Mouse (Mus musculus): ENCODE data around the gene Sgip1. TPM values are rescaled to one million over a fixed set of nuclear protein-coding genes. Genes with fewer than 3 reads are reported as not detected.

The Sgip1 gene
- polyA plus RNA-seq, 1 experiment from 2014 or later = 3.0 TPM

DNA sequence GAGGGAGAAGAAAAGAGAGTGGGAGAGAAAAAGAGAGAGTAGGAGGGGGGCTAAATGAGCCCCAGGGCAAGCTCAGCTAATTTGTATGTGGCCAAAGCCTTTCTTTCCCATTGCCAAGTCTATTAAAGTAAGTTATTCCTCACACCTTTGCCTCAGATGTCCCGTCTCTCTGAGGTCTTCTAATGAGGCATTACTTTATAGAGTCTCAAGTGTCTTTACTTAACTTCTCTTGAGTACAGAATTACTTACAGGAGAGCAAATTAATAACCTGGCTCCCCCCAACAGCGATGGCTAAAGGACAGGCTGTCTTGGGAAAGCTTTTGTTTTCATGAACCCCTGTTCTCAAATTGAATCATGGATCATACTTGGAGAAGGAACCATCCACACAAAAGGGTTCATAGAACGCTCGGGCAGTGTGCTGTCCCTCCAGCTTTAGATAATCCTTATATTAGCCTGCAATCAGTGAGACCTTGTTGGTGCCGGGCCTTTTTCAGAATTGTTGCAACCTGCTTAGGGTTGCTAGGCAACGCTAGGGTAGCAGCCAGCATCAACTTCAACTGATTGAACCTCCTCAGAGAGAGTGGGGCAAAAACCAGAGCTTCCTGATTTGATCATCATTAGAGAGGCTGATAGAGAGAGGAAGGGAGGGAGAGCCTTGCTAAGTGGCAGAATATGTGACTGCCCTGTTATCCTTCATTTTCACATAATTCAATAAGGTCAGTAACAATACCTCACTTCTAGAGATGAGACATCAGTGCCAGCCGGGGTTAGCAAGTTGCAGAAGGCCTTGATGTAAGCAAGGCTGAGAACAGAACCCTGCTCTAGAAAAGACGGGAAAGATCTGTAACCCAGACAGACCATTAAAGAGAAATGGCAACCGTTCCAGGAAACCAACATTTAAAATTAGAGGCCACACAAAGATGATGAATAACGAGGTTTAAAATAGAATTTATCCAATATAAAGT, 114.1 kb downstream of the Sgip1 start:
- H3K27ac ChIP-seq = no peak overlapping the region
- DNase-seq (ENCODE audit: low spot score) = no peak
- no peaks in the 10 kb centered on the region for H3K36me3 ChIP-seq
- no peak overlapping the region for H3K4me3 ChIP-seq
- H3K4me1 ChIP-seq = no peaks in the 10 kb centered on the region
- H3K27me3 ChIP-seq (ENCODE audit: insufficient read depth, poor library complexity, severe bottlenecking) = no peaks in the 10 kb centered on the region
- no peaks in the 10 kb centered on the region for H3K9me3 ChIP-seq
- 76% methylated on average over 10 of the region's 10 CpGs for WGBS

DNA sequence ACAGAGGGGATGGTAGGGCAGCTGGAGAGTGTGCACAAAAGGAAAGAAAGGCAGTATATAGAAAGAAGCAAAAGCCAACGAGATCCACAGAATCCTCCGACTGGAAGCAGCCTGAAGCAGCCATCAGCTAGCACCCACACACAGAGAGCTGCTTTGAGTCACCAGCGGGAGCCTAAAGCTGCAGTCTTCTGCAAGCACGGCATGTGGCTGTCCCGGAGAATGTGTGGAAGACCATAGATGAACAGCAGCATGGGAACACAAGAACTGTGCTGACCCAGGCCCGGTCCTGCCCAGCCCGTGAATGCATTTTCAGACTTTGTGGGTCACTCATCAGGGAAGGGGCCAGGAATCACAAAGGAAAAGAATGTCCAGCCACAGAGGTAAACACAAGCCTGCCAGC, 115.0 kb downstream of the Sgip1 start:
- no peaks in the 10 kb centered on the region for H3K27me3 ChIP-seq (ENCODE audit: insufficient read depth, poor library complexity, severe bottlenecking)
- H3K4me1 ChIP-seq = no peaks in the 10 kb centered on the region
- no peaks in the 10 kb centered on the region for H3K36me3 ChIP-seq
- H3K4me3 ChIP-seq = no peak overlapping the region
- 59% methylated on average over 7 of the region's 7 CpGs for WGBS
- H3K27ac ChIP-seq = no peak overlapping the region
- DNase-seq (ENCODE audit: low spot score) = no peak
- H3K9me3 ChIP-seq = no peaks in the 10 kb centered on the region

- no peaks in the 10 kb centered on the region for H3K4me1 ChIP-seq
- no peaks in the 10 kb centered on the region for H3K36me3 ChIP-seq
- DNase-seq (ENCODE audit: low spot score) = no peak
- no peak overlapping the region for H3K27ac ChIP-seq
- WGBS = 89% methylated on average over 15 of the region's 15 CpGs
- H3K9me3 ChIP-seq = no peaks in the 10 kb centered on the region
- H3K27me3 ChIP-seq (ENCODE audit: insufficient read depth, poor library complexity, severe bottlenecking) = no peaks in the 10 kb centered on the region
- no peak overlapping the region for H3K4me3 ChIP-seq
Measured at GRCm38 (mm10) chr4:102859259-102860194, 118.4 kb downstream of the Sgip1 start.

DNA sequence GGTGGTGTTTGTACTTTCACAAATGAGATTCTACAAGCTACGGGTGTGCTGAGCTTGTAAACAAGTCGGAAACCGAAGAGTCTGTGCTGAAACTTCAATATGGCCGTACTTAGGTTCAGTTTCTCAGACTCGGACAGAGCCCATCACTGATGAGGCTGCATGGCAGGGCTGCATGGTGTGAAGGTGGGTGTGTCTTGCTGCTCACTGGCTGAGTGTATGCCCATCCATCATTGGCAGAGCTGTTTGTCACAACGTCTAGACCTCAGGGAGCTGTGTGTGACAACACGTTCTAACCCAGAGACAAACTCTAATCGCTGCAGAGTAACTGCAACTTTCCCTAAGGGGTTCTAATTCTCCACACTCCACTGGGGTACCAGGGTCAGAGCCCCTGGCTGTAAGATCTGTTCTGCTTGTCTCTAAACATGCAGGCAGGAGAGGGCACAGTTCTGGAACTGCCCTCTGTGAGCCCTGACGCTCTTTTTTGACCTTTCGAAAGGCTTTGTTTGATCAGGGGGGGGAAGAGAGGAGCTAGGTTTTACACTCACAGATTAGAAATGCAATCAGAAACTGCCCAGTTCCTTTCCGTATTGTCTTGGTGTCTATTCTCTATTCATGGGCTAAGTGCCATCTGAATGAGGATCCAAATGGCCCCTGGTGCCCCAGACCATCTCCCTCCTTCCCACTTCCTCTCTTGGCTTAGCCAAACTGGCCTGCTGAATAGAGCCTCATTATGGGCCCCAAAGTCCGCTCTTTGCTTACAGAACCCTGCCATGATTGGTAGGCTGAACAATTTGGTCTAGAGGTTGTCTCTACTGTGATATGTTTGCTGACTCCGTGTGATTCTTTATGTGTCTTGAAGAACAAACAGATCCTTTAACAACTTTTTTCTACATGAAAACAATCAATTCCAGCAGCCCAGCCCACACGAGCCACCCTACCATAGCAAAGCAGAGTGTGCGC, 121.9 kb downstream of the Sgip1 start:
- H3K9me3 ChIP-seq = no peaks in the 10 kb centered on the region
- H3K4me3 ChIP-seq = no peak overlapping the region
- H3K27me3 ChIP-seq (ENCODE audit: insufficient read depth, poor library complexity, severe bottlenecking) = no peaks in the 10 kb centered on the region
- DNase-seq (ENCODE audit: low spot score) = no peak
- no peaks in the 10 kb centered on the region for H3K4me1 ChIP-seq
- H3K27ac ChIP-seq = no peak overlapping the region
- 80% methylated on average over 15 of the region's 15 CpGs for WGBS
- H3K36me3 ChIP-seq = no peaks in the 10 kb centered on the region

DNA sequence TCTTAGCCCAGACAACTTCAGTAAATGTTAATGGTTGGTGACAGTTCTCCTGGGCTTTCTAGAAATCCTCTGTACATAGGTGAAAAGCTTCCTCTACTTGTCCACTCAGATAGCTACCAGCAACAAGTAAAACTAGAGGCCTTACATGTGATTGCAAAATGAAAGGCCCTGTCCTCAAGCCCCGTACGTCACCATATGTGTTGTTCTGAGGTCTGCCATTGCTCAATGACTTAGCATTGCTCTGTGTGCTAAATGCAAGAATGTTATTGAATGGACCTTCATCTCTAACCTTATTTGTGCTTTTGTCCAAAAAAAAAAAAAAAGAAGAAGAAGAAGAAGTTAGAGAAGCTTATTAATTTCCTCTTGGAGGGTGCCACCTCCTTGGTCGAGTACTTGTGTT, 125.4 kb downstream of the Sgip1 start:
- DNase-seq (ENCODE audit: low spot score) = no peak
- no peaks in the 10 kb centered on the region for H3K36me3 ChIP-seq
- no peaks in the 10 kb centered on the region for H3K9me3 ChIP-seq
- H3K27ac ChIP-seq = no peak overlapping the region
- H3K4me3 ChIP-seq = no peak overlapping the region
- peaks cover 10% of the 10 kb centered on the region for H3K4me1 ChIP-seq
- no peaks in the 10 kb centered on the region for H3K27me3 ChIP-seq (ENCODE audit: insufficient read depth, poor library complexity, severe bottlenecking)
- 84% methylated on average over 3 of the region's 3 CpGs for WGBS

- Histone ChIP-seq H3K27ac (no peak overlapping the region), H3K9me3 (no peaks in the 10 kb centered on the region), H3K36me3 (no peaks in the 10 kb centered on the region), H3K27me3 (ENCODE audit: insufficient read depth, poor library complexity, severe bottlenecking) (no peaks in the 10 kb centered on the region), H3K4me3 (no peak overlapping the region), H3K4me1 (peaks cover 10% of the 10 kb centered on the region)
- DNase-seq (ENCODE audit: low spot score) = no peak
- 82% methylated on average over 4 of the region's 4 CpGs for WGBS
Measured at GRCm38 (mm10) chr4:102871274-102871673, 130.2 kb downstream of the Sgip1 start.

GRCm38 (mm10) chr4:102883142-102883541, 142.0 kb downstream of the Sgip1 start:
- Histone ChIP-seq H3K4me1 (no peaks in the 10 kb centered on the region), H3K27ac (no peak overlapping the region), H3K4me3 (no peak overlapping the region), H3K27me3 (ENCODE audit: insufficient read depth, poor library complexity, severe bottlenecking) (no peaks in the 10 kb centered on the region), H3K36me3 (no peaks in the 10 kb centered on the region), H3K9me3 (no peaks in the 10 kb centered on the region)
- no peak for DNase-seq (ENCODE audit: low spot score)
- WGBS = 87% methylated on average over 3 of the region's 3 CpGs

- no peak overlapping the region for H3K4me3 ChIP-seq
- no peaks in the 10 kb centered on the region for H3K9me3 ChIP-seq
- H3K27me3 ChIP-seq (ENCODE audit: insufficient read depth, poor library complexity, severe bottlenecking) = no peaks in the 10 kb centered on the region
- no peaks in the 10 kb centered on the region for H3K4me1 ChIP-seq
- H3K36me3 ChIP-seq = no peaks in the 10 kb centered on the region
- 80% methylated on average over 4 of the region's 4 CpGs for WGBS
- H3K27ac ChIP-seq = no peak overlapping the region
- no peak for DNase-seq (ENCODE audit: low spot score)
Measured at GRCm38 (mm10) chr4:102884228-102884627, 143.1 kb downstream of the Sgip1 start.

GRCm38 (mm10) chr4:102886459-102886858, 145.4 kb downstream of the Sgip1 start:
- no peak for DNase-seq (ENCODE audit: low spot score)
- H3K9me3 ChIP-seq = no peaks in the 10 kb centered on the region
- no peaks in the 10 kb centered on the region for H3K36me3 ChIP-seq
- H3K27me3 ChIP-seq (ENCODE audit: insufficient read depth, poor library complexity, severe bottlenecking) = no peaks in the 10 kb centered on the region
- H3K27ac ChIP-seq = no peak overlapping the region
- H3K4me3 ChIP-seq = no peak overlapping the region
- H3K4me1 ChIP-seq = no peaks in the 10 kb centered on the region
- 60% methylated on average over 2 of the region's 2 CpGs for WGBS

DNA sequence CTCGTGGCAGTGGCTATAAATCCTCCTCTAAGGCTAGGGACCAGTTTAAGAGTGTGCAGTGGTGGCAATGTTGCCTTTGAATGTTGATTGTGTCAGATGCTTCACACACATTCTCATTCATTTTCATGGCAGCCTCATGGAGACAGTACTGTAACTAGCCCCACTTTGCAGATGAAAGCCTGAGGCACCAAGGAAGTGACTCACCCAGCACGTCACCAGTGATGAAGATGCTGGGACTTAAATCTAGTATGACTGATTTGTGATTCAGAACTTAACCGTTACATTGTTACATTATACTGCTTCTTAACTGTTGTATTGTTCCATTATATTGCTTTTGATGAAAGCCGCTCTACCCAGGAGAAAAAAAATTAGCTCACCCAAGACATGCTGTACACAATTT, 145.8 kb downstream of the Sgip1 start:
- H3K27me3 ChIP-seq (ENCODE audit: insufficient read depth, poor library complexity, severe bottlenecking) = no peaks in the 10 kb centered on the region
- no peaks in the 10 kb centered on the region for H3K4me1 ChIP-seq
- no peak overlapping the region for H3K4me3 ChIP-seq
- no peaks in the 10 kb centered on the region for H3K36me3 ChIP-seq
- no peak for DNase-seq (ENCODE audit: low spot score)
- H3K9me3 ChIP-seq = no peaks in the 10 kb centered on the region
- H3K27ac ChIP-seq = no peak overlapping the region
- WGBS = 83% methylated on average over 4 of the region's 4 CpGs

- no peak overlapping the region for H3K4me3 ChIP-seq
- H3K9me3 ChIP-seq = no peaks in the 10 kb centered on the region
- no peaks in the 10 kb centered on the region for H3K27me3 ChIP-seq (ENCODE audit: insufficient read depth, poor library complexity, severe bottlenecking)
- H3K36me3 ChIP-seq = no peaks in the 10 kb centered on the region
- H3K27ac ChIP-seq = no peak overlapping the region
- no peaks in the 10 kb centered on the region for H3K4me1 ChIP-seq
- no peak for DNase-seq (ENCODE audit: low spot score)
- 76% methylated on average over 14 of the region's 14 CpGs for WGBS
Measured at GRCm38 (mm10) chr4:102887770-102888689, 146.9 kb downstream of the Sgip1 start.

Measured in heart, embryonic 10.5 days (tissue).